Mouse (Mus musculus): ENCODE measurements around the gene Zfp82.

DNA sequence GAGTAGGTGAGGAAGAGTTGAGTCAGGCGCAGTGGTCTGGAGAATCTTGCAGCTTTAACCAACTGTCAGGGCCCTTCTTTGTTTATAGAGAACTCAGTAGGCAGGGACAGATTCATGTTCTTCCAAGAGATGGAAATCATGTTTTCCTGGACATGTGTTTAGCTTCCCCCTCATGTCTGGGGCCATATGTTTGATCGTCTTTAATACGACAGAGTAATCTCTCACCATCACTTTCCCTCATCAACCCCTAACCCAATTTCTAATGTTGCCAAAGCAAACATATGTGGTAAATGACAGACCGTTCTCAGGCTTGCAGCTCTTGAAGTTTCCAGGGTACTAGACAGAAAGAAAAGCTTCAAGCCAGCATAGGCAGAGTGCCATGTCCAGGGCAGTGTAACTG, 24.6 kb downstream of the Zfp82 start:
- TF ChIP-seq CTCF (IDR thresholded peaks at IDR 0.05) (no peak), EP300 (IDR thresholded peaks at IDR 0.05) (no peak)
